Mouse (Mus musculus) limb, embryonic 10.5 days (tissue): ENCODE results near the gene Slc12a9. TPM values are rescaled to one million over a fixed set of nuclear protein-coding genes. Genes with fewer than 3 reads are reported as not detected.
A peak's percentile ranks its signal among the peaks of the same experiment; 100 is the strongest.
"Not testable (repeated sequence)": the region's sequence is repeated elsewhere in the genome, so short reads cannot be mapped to it uniquely, and the experiment has no call there.

ENCODE experiments used
- DNase-seq: peaks from one replicate; pipeline ENCODE4 v3.0.0-alpha.2; 2017; ENCODE audit warnings: low spot score
- H3K27ac ChIP-seq: fragments of 300-500 bp; sonication (generic); 2 replicates; pipeline ENCODE4 v1.5.1; 2016; ENCODE audit warnings: mild to moderate bottlenecking
- H3K27me3 ChIP-seq: fragments of 300-500 bp; sonication (generic); 2 replicates; pipeline ENCODE4 v1.6.1; 2016; ENCODE audit warnings: low read depth, mild to moderate bottlenecking; ENCODE audit not compliant: poor library complexity, severe bottlenecking
- H3K36me3 ChIP-seq: fragments of 300-500 bp; sonication (generic); 2 replicates; pipeline ENCODE4 v1.6.1; 2016; ENCODE audit warnings: mild to moderate bottlenecking, moderate library complexity
- H3K4me1 ChIP-seq: fragments of 300-500 bp; sonication (generic); 2 replicates; pipeline ENCODE4 v1.6.1; 2016
- H3K4me3 ChIP-seq: fragments of 300-500 bp; sonication (generic); 2 replicates; pipeline ENCODE4 v1.5.1; 2016; ENCODE audit warnings: mild to moderate bottlenecking, moderate library complexity
- H3K9me3 ChIP-seq: fragments of 300-500 bp; sonication (generic); replicated peaks from 2 replicates; pipeline ENCODE4 v1.6.1; 2016; ENCODE audit warnings: mild to moderate bottlenecking
- WGBS: fragments of 180-500 bp; shearing (Covaris S2); methylation state at CpG from one replicate; pipeline ENCODE4 v1.1.7; 2016; 5-methylcytosine and 5-hydroxymethylcytosine counted together
- polyA plus RNA-seq: library from polyadenylated mRNA; unstranded; fragments of >200 nt; fragmentation: Nextera tagmentation; extraction: Ambion mirVana; gene quantifications from 2 replicates; pipeline ENCODE4 v1.2.1, GENCODE M21; 2016

The Slc12a9 gene
- polyA plus RNA-seq, 1 experiment from 2014 or later, result 10.4 TPM

GRCm38 (mm10) chr5:137287953-137288743 lies 45.2 kb downstream of the Slc12a9 start:
- H3K4me3 ChIP-seq, result peak overlapping the region; percentile 52
- peaks cover 73% of the 10 kb centered on the region for H3K27me3 ChIP-seq
- H3K27ac ChIP-seq, result peak overlapping the region; percentile 51; the same call in 1 of the 2 replicates
- peak; percentile 62 for DNase-seq
- peaks cover 42% of the 10 kb centered on the region for H3K4me1 ChIP-seq
- H3K36me3 ChIP-seq, result no peaks in the 10 kb centered on the region
- no peaks in the 10 kb centered on the region for H3K9me3 ChIP-seq
- WGBS, result 1% methylated on average over 59 of the region's 65 CpGs

DNA sequence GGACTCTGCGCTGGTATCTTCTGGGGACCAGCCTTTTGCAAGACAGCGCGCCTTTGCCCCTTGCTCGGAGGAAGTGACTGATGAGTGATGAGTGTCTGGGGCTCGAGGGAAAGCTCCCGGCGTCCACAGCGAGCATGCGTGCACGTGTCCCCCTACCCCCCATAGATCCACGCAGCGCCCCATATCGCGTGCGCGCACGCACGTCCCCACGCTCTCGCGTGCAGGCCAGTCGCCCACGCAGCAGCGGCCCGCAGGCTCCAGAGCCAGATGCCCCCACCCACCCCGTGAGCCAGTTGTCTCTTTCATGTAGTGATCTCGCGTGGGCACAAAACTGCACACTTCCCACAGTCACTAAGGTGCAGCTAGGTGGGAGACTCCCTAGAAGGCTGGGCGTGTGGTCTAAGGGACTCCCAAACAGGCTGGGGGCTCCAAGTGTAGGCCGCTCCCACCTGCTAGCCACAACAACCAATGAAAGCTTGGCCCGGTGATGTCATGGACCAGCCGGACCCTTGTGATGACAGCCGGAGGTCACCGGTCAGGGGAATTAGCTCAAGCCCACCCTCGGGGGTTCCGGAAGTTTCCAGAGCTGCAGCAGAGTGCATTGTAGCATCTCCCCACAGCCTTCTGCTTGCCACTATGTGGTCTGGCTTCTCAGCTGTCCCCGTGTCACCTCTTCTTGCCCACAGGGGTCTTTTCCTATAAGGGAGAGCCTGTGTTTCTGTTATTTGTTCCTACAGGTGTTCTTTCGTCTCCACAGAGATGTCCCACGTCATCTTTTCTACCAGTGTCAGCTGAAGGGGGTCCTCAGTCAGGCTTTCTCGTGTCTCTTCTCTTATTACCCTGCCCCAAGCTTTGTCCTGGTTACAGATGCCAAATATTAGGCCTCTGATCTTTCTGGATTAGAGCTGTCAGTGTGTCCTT lies 46.1 kb downstream of the Slc12a9 start, which contains the start of gene Ache:
Ache (plus strand) TSS at position 488 of the 921 bp plus-strand sequence.
- peaks cover 65% of the 10 kb centered on the region for H3K27me3 ChIP-seq
- no peaks in the 10 kb centered on the region for H3K36me3 ChIP-seq
- DNase-seq, result peak; percentile 59
- H3K4me1 ChIP-seq, result peaks cover 39% of the 10 kb centered on the region
- peak within 1 kb of the TSS; percentile 51; the same call in 1 of the 2 replicates for H3K27ac ChIP-seq
- no peaks in the 10 kb centered on the region for H3K9me3 ChIP-seq
- WGBS, result under 1% methylated on average over 39 of the region's 40 CpGs
- peak within 1 kb of the TSS; percentile 52 for H3K4me3 ChIP-seq

DNA sequence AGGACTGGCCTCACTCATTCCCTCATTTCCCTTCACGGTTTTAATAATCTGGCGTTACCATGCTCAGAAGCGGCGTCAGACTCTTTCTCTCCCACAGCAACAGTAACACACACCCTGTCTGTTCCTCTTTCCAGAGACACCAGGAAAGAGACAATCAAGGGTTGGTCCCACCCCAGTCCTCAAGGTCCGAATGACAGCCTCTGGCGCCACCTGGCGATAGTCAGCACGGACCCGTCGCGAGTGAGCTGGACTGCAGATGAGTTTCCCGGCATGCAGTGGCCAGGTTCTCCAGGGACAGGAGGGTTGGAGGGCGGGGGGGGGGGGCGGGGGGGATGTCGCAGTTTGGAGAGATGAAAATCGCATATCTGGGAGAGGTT lies 46.8 kb downstream of the Slc12a9 start:
- H3K27ac ChIP-seq, result no peak overlapping the region
- no peaks in the 10 kb centered on the region for H3K36me3 ChIP-seq
- H3K4me3 ChIP-seq, result peak overlapping the region; percentile 52
- H3K4me1 ChIP-seq, result peaks cover 39% of the 10 kb centered on the region
- H3K27me3 ChIP-seq, result peaks cover 58% of the 10 kb centered on the region
- DNase-seq, result peak; percentile 89
- WGBS, result 3% methylated on average over 12 of the region's 16 CpGs
- no peaks in the 10 kb centered on the region for H3K9me3 ChIP-seq

- 50% methylated on average over 7 of the region's 7 CpGs for WGBS
Observed at GRCm38 (mm10) chr5:137285986-137286385, 47.4 kb downstream of the Slc12a9 start.

GRCm38 (mm10) chr5:137285045-137285444 lies 48.4 kb downstream of the Slc12a9 start:
- WGBS, result 63% methylated on average over 5 of the region's 5 CpGs
- no peaks in the 10 kb centered on the region for H3K9me3 ChIP-seq
- H3K27me3 ChIP-seq, result peaks cover 42% of the 10 kb centered on the region
- H3K27ac ChIP-seq, result no peak overlapping the region
- H3K36me3 ChIP-seq, result no peaks in the 10 kb centered on the region
- H3K4me1 ChIP-seq, result peaks cover 33% of the 10 kb centered on the region
- DNase-seq, result no peak
- H3K4me3 ChIP-seq, result no peak overlapping the region

More at GRCm38 (mm10) chr5:137285986-137286385, 47.4 kb downstream of the Slc12a9 start:
- DNase-seq, result no peak
- Histone ChIP-seq H3K27ac (no peak overlapping the region), H3K4me1 (peaks cover 39% of the 10 kb centered on the region), H3K36me3 (no peaks in the 10 kb centered on the region), H3K27me3 (peaks cover 52% of the 10 kb centered on the region), H3K4me3 (no peak overlapping the region), H3K9me3 (no peaks in the 10 kb centered on the region)

DNA sequence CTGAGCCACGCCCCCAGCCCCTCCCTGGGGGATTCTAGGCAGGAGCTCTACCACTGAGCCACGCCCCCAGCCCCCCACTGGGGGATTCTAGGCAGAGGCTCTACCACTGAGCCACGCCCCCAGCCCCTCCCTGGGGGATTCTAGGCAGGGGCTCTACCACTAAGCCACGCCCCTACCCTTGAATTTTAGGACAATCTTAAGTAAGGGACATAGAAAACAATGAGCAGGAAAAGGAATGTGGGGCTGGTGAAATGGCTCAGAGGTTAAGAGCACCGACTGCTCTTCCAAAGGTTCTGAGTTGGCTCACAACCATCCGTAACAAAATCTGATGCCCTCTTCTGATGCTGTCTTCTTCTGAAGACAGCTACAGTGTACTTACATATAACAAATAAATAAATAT lies 49.0 kb downstream of the Slc12a9 start:
- DNase-seq, H3K36me3 ChIP-seq, H3K9me3 ChIP-seq, H3K4me3 ChIP-seq, H3K27ac ChIP-seq: not testable (repeated sequence)
- 88% methylated on average over 6 of the region's 6 CpGs for WGBS
- Histone ChIP-seq H3K27me3 (peaks cover 36% of the 10 kb centered on the region), H3K4me1 (peaks cover 29% of the 10 kb centered on the region)

DNA sequence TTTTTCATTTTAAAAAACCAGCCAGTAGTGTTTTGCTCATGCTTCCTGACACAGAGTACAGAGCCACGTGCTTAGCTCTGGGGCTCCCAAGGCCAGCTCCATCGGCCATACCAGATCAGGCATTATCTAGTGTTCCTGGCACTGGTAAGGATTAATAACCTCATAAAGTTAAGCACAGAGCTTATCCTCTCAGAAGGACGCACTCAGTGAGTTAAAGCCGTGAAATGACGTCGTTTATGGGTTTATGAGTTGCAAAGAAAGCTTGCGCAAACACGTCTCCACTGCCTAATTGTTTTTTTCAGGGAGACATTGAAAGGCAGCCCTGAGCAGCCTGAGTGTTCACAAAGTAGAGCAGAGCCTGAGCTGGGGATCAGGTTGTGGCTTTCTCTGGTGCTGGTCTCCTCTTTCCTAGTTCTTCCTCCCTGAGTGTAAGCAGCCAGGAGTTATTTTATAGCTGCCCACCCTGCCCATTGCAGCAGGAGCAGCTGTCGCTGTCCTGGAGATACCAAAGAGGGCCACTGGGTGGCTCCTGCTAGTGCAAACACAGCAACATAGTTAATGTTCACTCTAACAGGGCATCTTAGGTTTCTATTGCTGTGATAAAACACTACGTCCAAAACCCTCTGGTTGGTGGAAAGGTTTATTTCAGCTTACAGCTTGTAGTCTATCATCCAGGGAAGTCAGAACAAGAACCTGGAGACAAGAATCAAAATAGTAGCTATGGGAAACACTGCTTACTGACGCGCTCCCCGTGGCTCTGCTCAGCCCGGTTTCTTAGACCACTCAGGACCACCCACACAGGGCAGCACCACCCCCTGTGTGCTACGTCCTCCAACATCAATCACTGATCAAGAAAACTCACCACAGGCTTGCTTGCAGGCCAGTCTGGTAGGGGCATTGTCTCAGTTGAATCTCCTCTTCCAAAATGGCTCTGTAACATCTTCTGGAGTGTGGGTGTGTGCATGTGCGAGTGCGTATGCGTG lies 55.7 kb downstream of the Slc12a9 start:
- Histone ChIP-seq H3K27ac (no peak overlapping the region), H3K27me3 (no peaks in the 10 kb centered on the region), H3K4me1 (peaks cover 10% of the 10 kb centered on the region; the same call in 1 of the 2 replicates), H3K9me3 (no peaks in the 10 kb centered on the region), H3K4me3 (no peak overlapping the region), H3K36me3 (no peaks in the 10 kb centered on the region)
- DNase-seq, result no peak
- 51% methylated on average over 18 of the region's 18 CpGs for WGBS

DNA sequence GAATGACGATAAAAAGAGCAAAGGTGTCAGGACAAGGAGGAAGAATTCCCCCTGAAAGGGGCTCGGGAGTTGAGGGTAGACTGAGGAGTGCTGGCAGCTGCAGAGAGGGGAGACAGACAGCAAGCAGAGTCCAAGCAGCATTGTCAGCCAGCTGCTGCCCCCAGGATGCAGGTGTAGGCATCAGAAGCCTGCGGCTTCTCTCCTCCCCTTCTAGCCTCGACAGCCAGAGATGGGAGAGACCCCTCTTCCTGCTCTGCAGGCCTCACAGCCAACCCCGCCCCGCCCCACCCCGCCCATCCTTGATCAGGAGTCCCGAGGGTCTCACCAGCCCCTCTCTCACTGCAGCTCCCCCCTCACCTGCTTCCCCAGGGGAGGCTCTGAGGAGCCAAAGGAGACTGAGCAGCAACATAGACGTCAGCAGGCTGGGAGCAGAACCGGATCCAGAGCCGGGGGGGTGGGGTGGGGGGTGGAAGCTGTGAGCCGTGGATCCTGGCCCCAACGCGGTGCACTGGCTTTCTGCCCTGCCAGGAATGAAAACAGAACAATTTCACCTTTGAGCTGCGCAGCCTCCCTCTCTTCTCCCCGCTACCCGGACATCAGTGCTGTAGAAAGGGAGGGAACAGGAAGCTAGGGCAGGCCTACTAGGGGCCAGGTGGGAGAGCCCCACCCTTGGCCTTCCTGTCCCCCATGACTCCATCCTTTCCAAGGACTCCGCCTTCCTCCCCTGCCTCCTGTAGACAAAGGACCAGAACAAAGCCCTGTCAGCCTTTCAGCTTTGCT lies 65.1 kb downstream of the Slc12a9 start:
- H3K4me3 ChIP-seq, result no peak overlapping the region
- no peak for DNase-seq
- no peaks in the 10 kb centered on the region for H3K36me3 ChIP-seq
- H3K9me3 ChIP-seq, result no peaks in the 10 kb centered on the region
- WGBS, result 35% methylated on average over 18 of the region's 18 CpGs
- peaks cover 7% of the 10 kb centered on the region for H3K4me1 ChIP-seq
- no peaks in the 10 kb centered on the region for H3K27me3 ChIP-seq
- H3K27ac ChIP-seq, result peak overlapping the region; percentile 34

DNA sequence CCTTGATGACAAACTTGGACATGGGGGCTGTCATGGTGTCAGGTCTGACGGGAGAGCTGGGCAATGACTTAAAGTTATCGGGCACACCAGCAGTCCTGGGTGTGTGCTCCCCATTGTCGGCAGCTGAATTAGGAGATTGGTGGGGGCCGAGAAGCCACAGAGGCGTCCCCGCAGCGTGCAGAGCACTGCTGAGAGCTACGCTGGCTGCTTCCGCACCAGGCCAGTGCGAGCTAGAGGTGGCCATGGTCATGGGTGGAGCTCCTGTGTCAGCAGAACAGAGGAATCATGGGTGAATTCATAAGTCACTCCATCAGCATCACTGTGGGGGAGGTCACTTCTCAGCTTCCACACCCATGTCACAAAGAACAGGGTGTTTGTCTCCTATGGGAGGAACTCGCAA lies 68.6 kb downstream of the Slc12a9 start:
- Histone ChIP-seq H3K4me3 (no peak overlapping the region), H3K9me3 (no peaks in the 10 kb centered on the region), H3K4me1 (peaks cover 7% of the 10 kb centered on the region), H3K27me3 (no peaks in the 10 kb centered on the region), H3K36me3 (no peaks in the 10 kb centered on the region), H3K27ac (no peak overlapping the region)
- no peak for DNase-seq
- WGBS, result 91% methylated on average over 11 of the region's 11 CpGs
